Mouse (Mus musculus) neural tube, embryonic 13.5 days (tissue): Measurements from ENCODE around the gene Stat5b. TPM values are rescaled to one million over a fixed set of nuclear protein-coding genes. Genes with fewer than 3 reads are reported as not detected.

Experiments
- ATAC-seq: fragments of 200-750 bp; cut with Nextera tagmentation; 2 replicates; pipeline ENCODE4 v1.8.0; 2017; ENCODE audit warnings: low read depth, mild to moderate bottlenecking, moderate TSS enrichment, moderate library complexity
- H3K27ac ChIP-seq: fragments of 300-500 bp; sonication (generic); replicated peaks from 2 replicates; pipeline ENCODE4 v1.5.1; 2015; ENCODE audit warnings: moderate library complexity, mild to moderate bottlenecking, inconsistent platforms
- H3K27me3 ChIP-seq: fragments of 300-500 bp; sonication (generic); 2 replicates; pipeline ENCODE4 v1.6.1; 2015; ENCODE audit warnings: mild to moderate bottlenecking, inconsistent platforms
- H3K36me3 ChIP-seq: fragments of 300-500 bp; sonication (generic); 2 replicates; pipeline ENCODE4 v1.6.1; 2015; ENCODE audit warnings: mild to moderate bottlenecking, inconsistent platforms
- H3K4me1 ChIP-seq: fragments of 300-500 bp; sonication (generic); replicated peaks from 2 replicates; pipeline ENCODE4 v1.6.1; 2015; ENCODE audit warnings: inconsistent platforms
- H3K4me2 ChIP-seq: fragments of 300-500 bp; sonication (generic); 2 replicates; pipeline ENCODE4 v1.6.1; 2015; ENCODE audit warnings: inconsistent platforms, mild to moderate bottlenecking, moderate library complexity
- H3K4me3 ChIP-seq: fragments of 300-500 bp; sonication (generic); 2 replicates; pipeline ENCODE4 v1.5.1; 2015; ENCODE audit warnings: mild to moderate bottlenecking, inconsistent platforms
- H3K9ac ChIP-seq: fragments of 300-500 bp; sonication (generic); 2 replicates; pipeline ENCODE4 v1.6.1; 2015; ENCODE audit warnings: moderate library complexity, mild to moderate bottlenecking, inconsistent platforms
- H3K9me3 ChIP-seq: fragments of 300-500 bp; sonication (generic); 2 replicates; pipeline ENCODE4 v1.6.1; 2016; ENCODE audit warnings: inconsistent platforms
- WGBS: fragments of 180-500 bp; shearing (Covaris S2); methylation state at CpG from one replicate; pipeline ENCODE4 v1.1.7; 2015; 5-methylcytosine and 5-hydroxymethylcytosine counted together
- polyA plus RNA-seq: library from polyadenylated mRNA; unstranded; fragments of >200 nt; fragmentation: Nextera tagmentation; extraction: Ambion mirVana; gene quantifications from 2 replicates; pipeline ENCODE4 v1.2.1, GENCODE M21; 2015

The Stat5b gene
- polyA plus RNA-seq, 1 experiment from 2014 or later, result 17.2 TPM

DNA sequence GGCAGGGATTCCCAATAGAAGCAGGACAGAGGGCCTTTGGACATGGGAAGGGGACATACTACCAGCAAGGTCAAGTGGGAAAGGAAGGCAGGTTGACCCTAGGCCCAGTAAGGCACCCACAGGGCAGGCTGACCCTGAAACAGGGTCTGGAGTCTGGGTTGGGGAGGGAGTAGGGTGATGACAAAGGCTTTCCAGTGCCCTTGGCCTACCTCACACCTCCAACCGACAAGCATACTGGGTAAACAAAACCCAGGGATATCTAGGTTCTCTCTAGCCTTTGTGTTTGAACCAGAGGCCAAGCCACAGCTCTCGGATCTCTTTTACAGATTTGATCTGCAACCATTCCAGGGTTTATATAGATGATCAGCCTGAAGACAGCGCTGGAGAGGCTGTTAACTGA, 37.2 kb upstream of the Stat5b start:
- H3K36me3 ChIP-seq, result peaks cover 69% of the 10 kb centered on the region
- 86% methylated on average over 3 of the region's 3 CpGs for WGBS

GRCm38 (mm10) chr11:100887236-100887635, 36.7 kb upstream of the Stat5b start:
- Histone ChIP-seq H3K4me3 (no peak overlapping the region), H3K36me3 (peaks cover 63% of the 10 kb centered on the region), H3K4me1 (0 out of 2 replicates have a peak, but pooled peaks cover 9% of the 10 kb centered on the region), H3K27ac (no peak overlapping the region), H3K4me2 (no peak overlapping the region), H3K27me3 (no peaks in the 10 kb centered on the region), H3K9ac (no peak overlapping the region), H3K9me3 (no peaks in the 10 kb centered on the region)
- ATAC-seq, result no peak
- 82% methylated on average over 4 of the region's 4 CpGs for WGBS

More for the DNA sequence above, 37.2 kb upstream of the Stat5b start:
- Histone ChIP-seq H3K4me2 (no peak overlapping the region), H3K4me1 (0 out of 2 replicates have a peak, but pooled peaks cover 9% of the 10 kb centered on the region), H3K9me3 (no peaks in the 10 kb centered on the region), H3K9ac (no peak overlapping the region), H3K4me3 (no peak overlapping the region), H3K27me3 (no peaks in the 10 kb centered on the region), H3K27ac (no peak overlapping the region)
- ATAC-seq, result no peak

GRCm38 (mm10) chr11:100886188-100886740, 35.7 kb upstream of the Stat5b start:
- Histone ChIP-seq H3K36me3 (peaks cover 57% of the 10 kb centered on the region), H3K27me3 (no peaks in the 10 kb centered on the region), H3K4me3 (no peak overlapping the region), H3K4me1 (0 out of 2 replicates have a peak, but pooled peaks cover 8% of the 10 kb centered on the region), H3K27ac (no peak overlapping the region), H3K4me2 (no peak overlapping the region), H3K9ac (no peak overlapping the region), H3K9me3 (no peaks in the 10 kb centered on the region)
- ATAC-seq, result no peak
- 70% methylated on average over 8 of the region's 8 CpGs for WGBS

GRCm38 (mm10) chr11:100885472-100885871, 34.9 kb upstream of the Stat5b start:
- Histone ChIP-seq H3K36me3 (peaks cover 49% of the 10 kb centered on the region), H3K27ac (no peak overlapping the region), H3K27me3 (no peaks in the 10 kb centered on the region), H3K9me3 (no peaks in the 10 kb centered on the region), H3K4me1 (0 out of 2 replicates have a peak, but pooled peaks cover under 1% of the 10 kb centered on the region), H3K4me3 (no peak overlapping the region), H3K4me2 (no peak overlapping the region), H3K9ac (no peak overlapping the region)
- ATAC-seq, result no peak

GRCm38 (mm10) chr11:100883640-100884039, 33.1 kb upstream of the Stat5b start:
- Histone ChIP-seq H3K4me1 (no peaks in the 10 kb centered on the region), H3K4me3 (no peak overlapping the region), H3K9me3 (no peaks in the 10 kb centered on the region), H3K4me2 (no peak overlapping the region), H3K27me3 (no peaks in the 10 kb centered on the region), H3K36me3 (peaks cover 31% of the 10 kb centered on the region), H3K9ac (no peak overlapping the region), H3K27ac (no peak overlapping the region)
- WGBS, result 84% methylated on average over 10 of the region's 10 CpGs
- ATAC-seq, result no peak

- Histone ChIP-seq H3K9ac (no peak overlapping the region), H3K27ac (no peak overlapping the region), H3K9me3 (no peaks in the 10 kb centered on the region), H3K27me3 (no peaks in the 10 kb centered on the region), H3K4me1 (no peaks in the 10 kb centered on the region), H3K4me3 (no peak overlapping the region), H3K4me2 (no peak overlapping the region), H3K36me3 (no peaks in the 10 kb centered on the region)
- ATAC-seq, result no peak
- WGBS, result 84% methylated on average over 15 of the region's 15 CpGs
Observed at GRCm38 (mm10) chr11:100879321-100880078, 29.0 kb upstream of the Stat5b start.

- H3K36me3 ChIP-seq, result no peaks in the 10 kb centered on the region
- H3K27ac ChIP-seq, result no peak overlapping the region
- H3K4me3 ChIP-seq, result no peak overlapping the region
- WGBS, result 83% methylated on average over 3 of the region's 3 CpGs
- H3K9ac ChIP-seq, result no peak overlapping the region
- no peak overlapping the region for H3K4me2 ChIP-seq
- no peak for ATAC-seq
- no peaks in the 10 kb centered on the region for H3K27me3 ChIP-seq
- no peaks in the 10 kb centered on the region for H3K9me3 ChIP-seq
- no peaks in the 10 kb centered on the region for H3K4me1 ChIP-seq
Observed at GRCm38 (mm10) chr11:100875761-100876160, 25.2 kb upstream of the Stat5b start.

- no peaks in the 10 kb centered on the region for H3K4me1 ChIP-seq
- H3K27me3 ChIP-seq, result no peaks in the 10 kb centered on the region
- H3K27ac ChIP-seq, result no peak overlapping the region
- H3K4me3 ChIP-seq, result no peak overlapping the region
- no peak for ATAC-seq
- H3K9ac ChIP-seq, result no peak overlapping the region
- 77% methylated on average over 8 of the region's 8 CpGs for WGBS
- no peak overlapping the region for H3K4me2 ChIP-seq
- no peaks in the 10 kb centered on the region for H3K9me3 ChIP-seq
- no peaks in the 10 kb centered on the region for H3K36me3 ChIP-seq
Observed at GRCm38 (mm10) chr11:100870968-100871350, 20.4 kb upstream of the Stat5b start.

GRCm38 (mm10) chr11:100870256-100870967, 19.9 kb upstream of the Stat5b start:
- H3K4me3 ChIP-seq, result no peak overlapping the region
- WGBS, result 80% methylated on average over 10 of the region's 10 CpGs
- no peak overlapping the region for H3K4me2 ChIP-seq

DNA sequence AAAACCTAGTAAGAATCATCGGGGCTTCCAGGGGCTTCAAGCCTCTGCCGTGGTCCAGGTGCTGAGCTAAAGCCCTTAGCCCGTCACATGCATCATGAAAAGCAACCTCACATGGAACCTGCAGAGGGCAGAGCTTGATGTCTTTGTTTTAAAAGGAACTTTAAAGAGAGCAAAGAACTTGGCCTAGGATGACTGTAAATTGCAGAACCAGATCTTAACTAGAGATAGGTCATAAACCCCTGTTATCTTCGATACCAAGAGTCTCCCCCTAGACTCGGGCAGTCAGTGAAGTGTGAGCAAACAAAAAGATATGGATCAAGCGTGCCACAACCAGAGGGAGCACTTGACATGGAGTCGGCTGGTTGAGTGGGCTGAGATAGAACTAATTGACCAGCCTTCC, 15.1 kb upstream of the Stat5b start:
- Histone ChIP-seq H3K27ac (no peak overlapping the region), H3K4me1 (peaks cover 7% of the 10 kb centered on the region), H3K4me2 (no peak overlapping the region), H3K9me3 (no peaks in the 10 kb centered on the region), H3K9ac (no peak overlapping the region), H3K36me3 (no peaks in the 10 kb centered on the region), H3K27me3 (peaks cover 35% of the 10 kb centered on the region), H3K4me3 (no peak overlapping the region)
- 90% methylated on average over 7 of the region's 7 CpGs for WGBS
- no peak for ATAC-seq

More at GRCm38 (mm10) chr11:100870256-100870967, 19.9 kb upstream of the Stat5b start:
- Histone ChIP-seq H3K27me3 (no peaks in the 10 kb centered on the region), H3K27ac (no peak overlapping the region), H3K9me3 (no peaks in the 10 kb centered on the region), H3K4me1 (no peaks in the 10 kb centered on the region), H3K36me3 (no peaks in the 10 kb centered on the region), H3K9ac (no peak overlapping the region)
- ATAC-seq, result no peak

- Histone ChIP-seq H3K27me3 (peaks cover 60% of the 10 kb centered on the region), H3K4me1 (peaks cover 15% of the 10 kb centered on the region), H3K4me3 (no peak overlapping the region), H3K9ac (no peak overlapping the region), H3K27ac (no peak overlapping the region), H3K36me3 (no peaks in the 10 kb centered on the region), H3K9me3 (no peaks in the 10 kb centered on the region), H3K4me2 (no peak overlapping the region)
- ATAC-seq, result no peak
- WGBS, result 92% methylated on average over 10 of the region's 10 CpGs
Observed at GRCm38 (mm10) chr11:100863141-100863540, 12.6 kb upstream of the Stat5b start.

- peaks cover 69% of the 10 kb centered on the region for H3K27me3 ChIP-seq
- no peak for ATAC-seq
Observed at GRCm38 (mm10) chr11:100861836-100862235, 11.3 kb upstream of the Stat5b start.

More at GRCm38 (mm10) chr11:100861836-100862235, 11.3 kb upstream of the Stat5b start:
- no peaks in the 10 kb centered on the region for H3K9me3 ChIP-seq
- H3K27ac ChIP-seq, result no peak overlapping the region
- WGBS, result 31% methylated on average over 3 of the region's 3 CpGs
- no peaks in the 10 kb centered on the region for H3K36me3 ChIP-seq
- H3K4me2 ChIP-seq, result no peak overlapping the region
- no peak overlapping the region for H3K9ac ChIP-seq
- no peak overlapping the region for H3K4me3 ChIP-seq
- peaks cover 15% of the 10 kb centered on the region for H3K4me1 ChIP-seq
